ENCODE assay signal across 11 mouse cellular contexts in the genomic region with DNA sequence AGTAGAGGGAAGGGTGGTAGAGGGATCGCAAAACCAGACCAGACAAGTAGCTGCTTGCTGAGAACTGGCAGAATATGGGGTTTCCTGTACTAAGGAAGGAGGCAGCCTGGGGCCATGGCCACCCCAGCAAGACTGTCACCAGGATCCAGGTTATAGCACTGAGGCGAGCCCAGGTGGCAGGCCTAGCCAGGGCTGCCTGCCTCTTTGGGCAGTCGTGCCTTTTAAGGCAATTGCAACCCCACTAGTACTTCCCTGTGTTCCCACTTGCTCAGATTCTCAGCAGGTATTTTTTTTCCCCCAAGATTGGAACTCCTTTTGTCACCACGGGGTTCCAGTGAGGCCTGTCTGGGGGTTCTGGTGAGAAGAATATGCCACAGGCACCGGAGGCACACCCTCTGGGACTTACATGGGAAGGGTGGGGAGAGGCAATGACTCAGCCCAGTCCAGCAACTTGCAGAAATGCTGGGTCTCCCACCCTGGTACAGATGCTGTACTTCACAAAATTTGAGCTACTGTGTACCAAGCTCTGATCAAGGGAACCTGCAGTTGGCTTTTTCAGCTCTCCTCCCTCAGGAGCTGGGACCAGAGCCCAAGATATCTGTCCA. TPM values are rescaled to one million over a fixed set of nuclear protein-coding genes. Genes with fewer than 3 reads are reported as not detected.
DNase-seq lines count a peak whose midpoint lies in the region; ATAC-seq lines count a peak whose summit lies in the region.
"Had no signal": no experiment of that assay in that cellular context is flagged by ENCODE, and none has a peak within 500 bp of the region (broad histone marks: within the 10 kb centered on the region; RNA-seq: fewer than 3 reads in every experiment).

No protein-coding gene starts in this region.

- H3K4me2 ChIP-seq in heart, embryonic 12.5 days, result no peak overlapping the region
- no peak overlapping the region for H3K4me2 ChIP-seq in liver, embryonic 13.5 days
- H3K4me2 ChIP-seq: midbrain, embryonic 12.5 days had no signal

- H3K27ac ChIP-seq in heart, embryonic 12.5 days (ENCODE audit: poor library complexity, severe bottlenecking), result peak overlapping the region; percentile 5; the same call in 1 of the 2 replicates
- 0 out of 2 replicates have a peak overlapping the region, but pooled peaks have one; percentile 14 for H3K27ac ChIP-seq in brown adipose tissue, adult 24 weeks (replicated peaks; ENCODE audit: low read depth, low read length)
- peak overlapping the region; percentile 80 for H3K27ac ChIP-seq in liver, embryonic 13.5 days
- H3K27ac ChIP-seq: hindbrain, embryonic 10.5 days; midbrain, embryonic 12.5 days had no signal

- no peak overlapping the region for H3K4me3 ChIP-seq in heart, embryonic 12.5 days
- no peak overlapping the region for H3K4me3 ChIP-seq in brown adipose tissue, adult 24 weeks (ENCODE audit: insufficient read depth, low read depth, low read length)
- H3K4me3 ChIP-seq in liver, embryonic 13.5 days (replicated peaks), result no peak overlapping the region
- H3K4me3 ChIP-seq: hindbrain, embryonic 10.5 days; midbrain, embryonic 12.5 days had no signal

- ATAC-seq in heart, embryonic 12.5 days (ENCODE audit: insufficient number of reproducible peaks, low FRiP score), result peak; percentile 33; the same call in 1 of the 2 replicates
- ATAC-seq in liver, embryonic 13.5 days (ENCODE audit: low read depth), result peak; percentile 69

- peaks cover 45% of the 10 kb centered on the region for H3K36me3 ChIP-seq in heart, embryonic 12.5 days
- H3K36me3 ChIP-seq in liver, embryonic 13.5 days, result peaks cover 44% of the 10 kb centered on the region

- no peak overlapping the region for H3K9ac ChIP-seq in heart, embryonic 12.5 days
- peak overlapping the region; percentile 20; the same call in 1 of the 2 replicates for H3K9ac ChIP-seq in liver, embryonic 13.5 days
- H3K9ac ChIP-seq: midbrain, embryonic 12.5 days had no signal

- 32% methylated on average over 5 of the region's 5 CpGs for WGBS in heart, embryonic 12.5 days
- WGBS in liver, embryonic 13.5 days (ENCODE audit: insufficient replicate concordance), result 24% methylated on average over 5 of the region's 5 CpGs

- no peaks in the 10 kb centered on the region for H3K9me3 ChIP-seq in heart, embryonic 12.5 days (replicated peaks)
- H3K9me3 ChIP-seq in liver, embryonic 13.5 days (replicated peaks), result no peaks in the 10 kb centered on the region
- H3K9me3 ChIP-seq: hindbrain, embryonic 10.5 days; midbrain, embryonic 12.5 days had no signal

- no peaks in the 10 kb centered on the region for H3K27me3 ChIP-seq in heart, embryonic 12.5 days (replicated peaks)
- H3K27me3 ChIP-seq in liver, embryonic 13.5 days, result peaks cover 12% of the 10 kb centered on the region; the same call in 1 of the 2 replicates
- H3K27me3 ChIP-seq: midbrain, embryonic 12.5 days had no signal

- no peak for DNase-seq in heart, postnatal 4 days
- peak; percentile 48 for DNase-seq in A20 (ENCODE audit: low read depth, low spot score)
- peak; percentile 56 for DNase-seq in liver, embryonic 13.5 days
- no peak for DNase-seq in adrenal gland, postnatal 4 days (ENCODE audit: low spot score in 2 of 2)
- no peak for DNase-seq in cerebellum, adult 18-20 months
- no peak for DNase-seq in ovary, postnatal 14 days (ENCODE audit: low spot score)
- DNase-seq: cerebellum, postnatal 14 days had no signal

- H3K4me1 ChIP-seq in heart, embryonic 12.5 days (replicated peaks), result peaks cover 47% of the 10 kb centered on the region
- H3K4me1 ChIP-seq in brown adipose tissue, adult 24 weeks (ENCODE audit: control insufficient read depth, insufficient read depth, insufficient read length, low read length), result peaks cover 14% of the 10 kb centered on the region
- H3K4me1 ChIP-seq in liver, embryonic 13.5 days (replicated peaks), result peaks cover 79% of the 10 kb centered on the region

RNA-seq across cellular contexts. Expression of a gene that starts 15.3 kb away (rescaled TPM):
- polyA plus RNA-seq in heart, embryonic 12.5 days (2016; fragmentation: Nextera tagmentation; extraction: Ambion mirVana), result 17.2 and 19.0 TPM in 2 replicates
- 10 to 100 TPM; 73.4 to 86.0 TPM for total RNA-seq in heart, postnatal 4 days (2021)
- polyA plus RNA-seq in brown adipose tissue, adult 24 weeks (2012; ENCODE audit: insufficient read depth, insufficient read length, missing spikeins), result 47.9 and 62.7 TPM in 2 replicates
- polyA plus RNA-seq in liver, embryonic 13.5 days (2015; fragmentation: Nextera tagmentation; extraction: Ambion mirVana), result 16.0 and 20.5 TPM in 2 replicates
- 10 to 100 TPM; 26.4 to 27.6 TPM for total RNA-seq in adrenal gland, postnatal 4 days (2021)

RNA-seq across cellular contexts. Expression of a gene that starts 15.8 kb away (rescaled TPM):
- 601 and 631 TPM in 2 replicates for polyA plus RNA-seq in heart, embryonic 12.5 days (2016; fragmentation: Nextera tagmentation; extraction: Ambion mirVana)
- 100 to 1,000 TPM; 591 to 607 TPM for total RNA-seq in heart, postnatal 4 days (2021)
- 424 and 522 TPM in 2 replicates for polyA plus RNA-seq in brown adipose tissue, adult 24 weeks (2012; ENCODE audit: insufficient read depth, insufficient read length, missing spikeins)
- 807 and 835 TPM in 2 replicates for polyA plus RNA-seq in liver, embryonic 13.5 days (2015; fragmentation: Nextera tagmentation; extraction: Ambion mirVana)
- total RNA-seq in adrenal gland, postnatal 4 days (2021), result 100 to 1,000 TPM; 927 to 955 TPM

RNA-seq across cellular contexts. Expression of a gene that starts 57.1 kb away (rescaled TPM):
- polyA plus RNA-seq in heart, embryonic 12.5 days (2016; fragmentation: Nextera tagmentation; extraction: Ambion mirVana), result 30.5 TPM in 2 replicates
- total RNA-seq in heart, postnatal 4 days (2021), result 10 to 100 TPM; 36.5 to 37.0 TPM
- 4.8 and 5.7 TPM in 2 replicates for polyA plus RNA-seq in brown adipose tissue, adult 24 weeks (2012; ENCODE audit: insufficient read depth, insufficient read length, missing spikeins)
- 12.5 and 12.9 TPM in 2 replicates for polyA plus RNA-seq in liver, embryonic 13.5 days (2015; fragmentation: Nextera tagmentation; extraction: Ambion mirVana)
- total RNA-seq in adrenal gland, postnatal 4 days (2021), result 10 to 100 TPM; 37.6 to 37.8 TPM

Comparison
In these comparisons a context has a peak if more than half of its experiments do, and no peak if none do; other contexts are left out.
1. H3K27ac ChIP-seq: peak in every context shown above with its lines; median percentile 80 in liver, embryonic 13.5 days; 14 in brown adipose tissue, adult 24 weeks; 5 in heart, embryonic 12.5 days.
2. DNase-seq: peak in A20 (single experiment) and liver, embryonic 13.5 days (single experiment); none in heart, postnatal 4 days (single experiment), adrenal gland, postnatal 4 days (0 of 2), cerebellum, adult 18-20 months (0 of 2) and ovary, postnatal 14 days (single experiment).